Comparison of ENCODE assay signal across 10 mouse cellular contexts in the genomic region with DNA sequence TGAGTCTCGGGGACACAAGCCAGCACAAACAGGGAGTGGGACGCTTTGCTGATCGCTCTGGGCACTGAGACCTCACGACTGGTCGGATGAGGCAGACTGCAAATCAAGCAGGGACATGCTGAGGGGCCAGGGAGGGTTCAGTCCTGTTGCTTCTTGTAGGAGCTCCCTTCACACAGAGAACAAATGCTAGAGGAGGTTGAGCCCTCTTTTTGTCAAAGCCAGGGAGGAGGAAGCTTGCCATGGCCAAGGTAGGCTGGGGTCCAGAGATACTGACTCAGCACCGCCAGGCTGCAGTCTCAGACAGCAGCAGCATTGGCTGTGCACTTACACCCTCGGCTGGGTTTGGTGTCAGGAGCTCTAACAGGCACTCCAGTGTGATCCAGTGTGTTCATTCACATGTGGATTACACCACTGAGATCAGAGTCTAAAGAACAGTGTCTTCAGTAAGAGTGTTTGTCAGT.
DNase-seq lines count a peak whose midpoint lies in the region; ATAC-seq and TF ChIP-seq lines count a peak whose summit lies in the region.
"Had no signal": no experiment of that assay in that cellular context is flagged by ENCODE, and none has a peak within 500 bp of the region (broad histone marks: within the 10 kb centered on the region; RNA-seq: fewer than 3 reads in every experiment).

No protein-coding gene starts in this region.

- H3K9ac ChIP-seq in kidney, embryonic 14.5 days (ENCODE audit: low read depth, low read length): no peak overlapping the region
- H3K9ac ChIP-seq: limb, embryonic 13.5 days; stomach, embryonic 15.5 days had no signal

- 66% methylated on average over 7 of the region's 7 CpGs for WGBS in kidney, adult 2 months
- 46% methylated on average over 7 of the region's 7 CpGs for WGBS in kidney, embryonic 14.5 days

- ATAC-seq in kidney, embryonic 14.5 days (ENCODE audit: low FRiP score, low TSS enrichment): no peak
- ATAC-seq in common myeloid progenitor, adult 5-6 weeks (replicated peaks; ENCODE audit: low read depth, poor library complexity, severe bottlenecking): peak; percentile 63

- peak; percentile 43 for DNase-seq in kidney, adult 2 months
- DNase-seq in fibroblast of lung, adult 2 months (ENCODE audit: low read depth): peak; percentile 63
- DNase-seq in layer of hippocampus, adult 9-11 months: peak; percentile 8
- no peak for DNase-seq in thymus, postnatal 14 days
- DNase-seq in thymus, postnatal 10 days (ENCODE audit: low spot score in 2 of 2): no peak
- DNase-seq: midbrain, embryonic 14.5 days had no signal

- H3K4me3 ChIP-seq in kidney, adult 2 months (ENCODE audit: insufficient read depth, low read depth, low read length): no peak overlapping the region
- no peak overlapping the region for H3K4me3 ChIP-seq in kidney, embryonic 14.5 days (ENCODE audit: low read length)
- H3K4me3 ChIP-seq: limb, embryonic 13.5 days; stomach, embryonic 15.5 days had no signal

- no peak for TF ChIP-seq POLR2A in kidney, adult 2 months (IDR thresholded peaks at IDR 0.05; ENCODE audit: low read depth, low read length)

- H3K4me1 ChIP-seq in kidney, adult 2 months (ENCODE audit: control insufficient read depth, insufficient read depth, low read length): peaks cover 11% of the 10 kb centered on the region; the same call in 1 of the 2 replicates
- peaks cover 10% of the 10 kb centered on the region for H3K4me1 ChIP-seq in kidney, embryonic 14.5 days (ENCODE audit: control insufficient read depth, insufficient read depth, low read length)

- H3K9me3 ChIP-seq in kidney, embryonic 14.5 days (ENCODE audit: control insufficient read depth, low read length): no peaks in the 10 kb centered on the region
- H3K9me3 ChIP-seq: limb, embryonic 13.5 days; stomach, embryonic 15.5 days had no signal

- no peak for TF ChIP-seq CTCF in kidney, adult 2 months (conservative IDR thresholded peaks at IDR 0.05; ENCODE audit: insufficient read depth, insufficient read length, low read depth, low read length)

- no peak overlapping the region for H3K4me2 ChIP-seq in kidney, embryonic 14.5 days (replicated peaks; ENCODE audit: low read depth, low read length)
- H3K4me2 ChIP-seq: limb, embryonic 13.5 days; stomach, embryonic 15.5 days had no signal

- H3K36me3 ChIP-seq in kidney, adult 2 months (ENCODE audit: control insufficient read depth, insufficient read depth, low read length): no peaks in the 10 kb centered on the region
- H3K36me3 ChIP-seq in kidney, embryonic 14.5 days (ENCODE audit: control insufficient read depth, insufficient read depth, low read length): no peaks in the 10 kb centered on the region
- H3K36me3 ChIP-seq: limb, embryonic 13.5 days; stomach, embryonic 15.5 days had no signal

- H3K27me3 ChIP-seq in kidney, adult 2 months (replicated peaks; ENCODE audit: control insufficient read depth, insufficient read depth, low read length): no peaks in the 10 kb centered on the region
- no peaks in the 10 kb centered on the region for H3K27me3 ChIP-seq in kidney, embryonic 14.5 days (ENCODE audit: control insufficient read depth, insufficient read depth, low read length)
- H3K27me3 ChIP-seq: stomach, embryonic 15.5 days had no signal

- no peak overlapping the region for H3K27ac ChIP-seq in kidney, adult 2 months (ENCODE audit: insufficient read depth, low read depth, low read length)
- H3K27ac ChIP-seq in kidney, embryonic 14.5 days (ENCODE audit: low read depth, low read length): no peak overlapping the region
- H3K27ac ChIP-seq: limb, embryonic 13.5 days had no signal

Comparison
In these comparisons a context has a peak if more than half of its experiments do, and no peak if none do; other contexts are left out.
1. DNase-seq: peak in kidney, adult 2 months (single experiment), fibroblast of lung, adult 2 months (single experiment) and layer of hippocampus, adult 9-11 months (single experiment); none in thymus, postnatal 14 days (single experiment) and thymus, postnatal 10 days (0 of 2).